Mouse (Mus musculus) limb, embryonic 15.5 days (tissue): ENCODE data around the gene Ulk1. TPM values are rescaled to one million over a fixed set of nuclear protein-coding genes. Genes with fewer than 3 reads are reported as not detected.
A peak's percentile ranks its signal among the peaks of the same experiment; 100 is the strongest.
"Not testable (repeated sequence)": the region's sequence is repeated elsewhere in the genome, so short reads cannot be mapped to it uniquely, and the experiment has no call there.

Experiments used
- ATAC-seq: fragments of 200-750 bp; cut with Nextera tagmentation; 2 replicates; pipeline ENCODE4 v1.8.0; 2017; ENCODE audit warnings: low read depth, moderate TSS enrichment; ENCODE audit not compliant: insufficient number of reproducible peaks, low FRiP score, low TSS enrichment
- H3K27ac ChIP-seq: fragments of 300-500 bp; sonication (generic); 2 replicates; pipeline ENCODE4 v1.5.1; 2015; ENCODE audit warnings: moderate library complexity, mild to moderate bottlenecking, inconsistent platforms
- H3K27me3 ChIP-seq: fragments of 300-500 bp; sonication (generic); 2 replicates; pipeline ENCODE4 v1.6.1; 2015; ENCODE audit warnings: inconsistent platforms
- H3K36me3 ChIP-seq: fragments of 300-500 bp; sonication (generic); 2 replicates; pipeline ENCODE4 v1.6.1; 2015; ENCODE audit warnings: inconsistent platforms
- H3K4me1 ChIP-seq: fragments of 300-500 bp; sonication (generic); 2 replicates; pipeline ENCODE4 v1.6.1; 2015; ENCODE audit warnings: inconsistent platforms
- H3K4me2 ChIP-seq: fragments of 300-500 bp; sonication (generic); 2 replicates; pipeline ENCODE4 v1.6.1; 2015; ENCODE audit warnings: mild to moderate bottlenecking, inconsistent platforms
- H3K4me3 ChIP-seq: fragments of 300-500 bp; sonication (generic); 2 replicates; pipeline ENCODE4 v1.5.1; 2015; ENCODE audit warnings: mild to moderate bottlenecking, inconsistent platforms
- H3K9ac ChIP-seq: fragments of 300-500 bp; sonication (generic); 2 replicates; pipeline ENCODE4 v1.6.1; 2015; ENCODE audit warnings: inconsistent platforms
- H3K9me3 ChIP-seq: fragments of 300-500 bp; sonication (generic); 2 replicates; pipeline ENCODE4 v1.6.1; 2016; ENCODE audit warnings: inconsistent platforms
- WGBS: fragments of 180-500 bp; shearing (Covaris S2); methylation state at CpG from one replicate; pipeline ENCODE4 v1.1.7; 2015; 5-methylcytosine and 5-hydroxymethylcytosine counted together
- polyA plus RNA-seq: library from polyadenylated mRNA; unstranded; fragments of >200 nt; fragmentation: Nextera tagmentation; extraction: Ambion mirVana; gene quantifications from 2 replicates; pipeline ENCODE4 v1.2.1, GENCODE M21; 2015

Ulk1 gene
- polyA plus RNA-seq, 1 experiment from 2014 or later: 17.6 TPM

GRCm38 (mm10) chr5:110779276-110779997, 30.5 kb downstream of the Ulk1 start:
- peak overlapping the region; percentile 74 for H3K4me3 ChIP-seq
- peak overlapping the region; percentile 79 for H3K4me2 ChIP-seq
- peak overlapping the region; percentile 68 for H3K9ac ChIP-seq
- H3K9me3 ChIP-seq: no peaks in the 10 kb centered on the region
- ATAC-seq: no peak
- H3K27ac ChIP-seq: no peak overlapping the region
- 17% methylated on average over 15 of the region's 15 CpGs for WGBS
- H3K4me1 ChIP-seq: peaks cover 18% of the 10 kb centered on the region
- H3K27me3 ChIP-seq: no peaks in the 10 kb centered on the region
- H3K36me3 ChIP-seq: peaks cover 44% of the 10 kb centered on the region

GRCm38 (mm10) chr5:110778263-110778662, 31.6 kb downstream of the Ulk1 start:
- peaks cover 51% of the 10 kb centered on the region for H3K36me3 ChIP-seq
- H3K4me1 ChIP-seq: peaks cover 18% of the 10 kb centered on the region
- 87% methylated on average over 12 of the region's 12 CpGs for WGBS
- no peaks in the 10 kb centered on the region for H3K9me3 ChIP-seq
- ATAC-seq: no peak
- H3K27me3 ChIP-seq: no peaks in the 10 kb centered on the region
- no peak overlapping the region for H3K4me2 ChIP-seq
- H3K4me3 ChIP-seq: no peak overlapping the region
- no peak overlapping the region for H3K9ac ChIP-seq
- no peak overlapping the region for H3K27ac ChIP-seq

- Histone ChIP-seq H3K9ac (no peak overlapping the region), H3K9me3 (no peaks in the 10 kb centered on the region), H3K36me3 (peaks cover 59% of the 10 kb centered on the region), H3K4me2 (no peak overlapping the region), H3K4me3 (no peak overlapping the region), H3K27me3 (no peaks in the 10 kb centered on the region), H3K27ac (no peak overlapping the region), H3K4me1 (peaks cover 17% of the 10 kb centered on the region)
- WGBS: 94% methylated on average over 2 of the region's 2 CpGs
- ATAC-seq: no peak
These were observed 33.8 kb downstream of the Ulk1 start for GRCm38 (mm10) chr5:110776141-110776540.

GRCm38 (mm10) chr5:110774511-110774910, 35.4 kb downstream of the Ulk1 start:
- Histone ChIP-seq H3K4me1 (peaks cover 7% of the 10 kb centered on the region), H3K9ac (no peak overlapping the region), H3K36me3 (peaks cover 59% of the 10 kb centered on the region), H3K27ac (no peak overlapping the region), H3K9me3 (no peaks in the 10 kb centered on the region), H3K4me3 (no peak overlapping the region), H3K27me3 (no peaks in the 10 kb centered on the region), H3K4me2 (no peak overlapping the region)
- 94% methylated on average over 11 of the region's 11 CpGs for WGBS
- no peak for ATAC-seq

- H3K4me2 ChIP-seq, H3K27me3 ChIP-seq, ATAC-seq, H3K9ac ChIP-seq, H3K9me3 ChIP-seq, H3K27ac ChIP-seq, H3K4me3 ChIP-seq: not testable (repeated sequence)
- Histone ChIP-seq H3K4me1 (peaks cover 14% of the 10 kb centered on the region), H3K36me3 (peaks cover 53% of the 10 kb centered on the region)
- 94% methylated on average over 10 of the region's 10 CpGs for WGBS
These were observed 37.0 kb downstream of the Ulk1 start for GRCm38 (mm10) chr5:110772945-110773344.

- peak; percentile 98 for ATAC-seq
- under 1% methylated on average over 77 of the region's 83 CpGs for WGBS
These were observed 39.3 kb downstream of the Ulk1 start, which contains the start of gene Ep400 for GRCm38 (mm10) chr5:110770448-110771158. Gene Ep400 (minus strand): TSS chr5:110770717.

GRCm38 (mm10) chr5:110770031-110770445, 39.9 kb downstream of the Ulk1 start:
- Histone ChIP-seq H3K36me3 (peaks cover 25% of the 10 kb centered on the region), H3K27me3 (no peaks in the 10 kb centered on the region), H3K9ac (peak overlapping the region; percentile 85), H3K4me3 (peak overlapping the region; percentile 95), H3K4me2 (peak overlapping the region; percentile 60), H3K9me3 (no peaks in the 10 kb centered on the region), H3K27ac (peak overlapping the region; percentile 95), H3K4me1 (peaks cover 14% of the 10 kb centered on the region)
- ATAC-seq: peak; percentile 36
- WGBS: 0% methylated on average over 55 of the region's 58 CpGs

More at GRCm38 (mm10) chr5:110770448-110771158, 39.3 kb downstream of the Ulk1 start, which contains the start of gene Ep400:
- H3K4me1 ChIP-seq: peaks cover 14% of the 10 kb centered on the region
- peak within 1 kb of the TSS; percentile 95 for H3K4me3 ChIP-seq
- H3K4me2 ChIP-seq: peak within 1 kb of the TSS; percentile 60
- H3K36me3 ChIP-seq: peaks cover 31% of the 10 kb centered on the region
- peak within 1 kb of the TSS; percentile 85 for H3K9ac ChIP-seq
- H3K27me3 ChIP-seq: no peaks in the 10 kb centered on the region
- H3K9me3 ChIP-seq: no peaks in the 10 kb centered on the region
- peak within 1 kb of the TSS; percentile 95 for H3K27ac ChIP-seq

- Histone ChIP-seq H3K4me2 (peak overlapping the region; percentile 60), H3K9ac (peak overlapping the region; percentile 85), H3K9me3 (no peaks in the 10 kb centered on the region), H3K27me3 (no peaks in the 10 kb centered on the region), H3K27ac (no peak overlapping the region), H3K4me3 (peak overlapping the region; percentile 95), H3K4me1 (peaks cover 14% of the 10 kb centered on the region), H3K36me3 (peaks cover 18% of the 10 kb centered on the region)
- WGBS: 45% methylated on average over 4 of the region's 4 CpGs
- no peak for ATAC-seq
These were observed 40.6 kb downstream of the Ulk1 start for GRCm38 (mm10) chr5:110769272-110769671.

GRCm38 (mm10) chr5:110763890-110764289, 46.0 kb downstream of the Ulk1 start:
- Histone ChIP-seq H3K4me1 (peaks cover 8% of the 10 kb centered on the region), H3K9ac (no peak overlapping the region), H3K4me2 (no peak overlapping the region), H3K27ac (no peak overlapping the region), H3K9me3 (no peaks in the 10 kb centered on the region), H3K27me3 (no peaks in the 10 kb centered on the region), H3K36me3 (no peaks in the 10 kb centered on the region), H3K4me3 (no peak overlapping the region)
- ATAC-seq: no peak
- 93% methylated on average over 8 of the region's 8 CpGs for WGBS

GRCm38 (mm10) chr5:110745021-110745420, 64.9 kb downstream of the Ulk1 start:
- Histone ChIP-seq H3K9ac (no peak overlapping the region), H3K4me2 (no peak overlapping the region), H3K9me3 (no peaks in the 10 kb centered on the region), H3K27me3 (no peaks in the 10 kb centered on the region), H3K27ac (no peak overlapping the region), H3K4me3 (no peak overlapping the region), H3K4me1 (no peaks in the 10 kb centered on the region), H3K36me3 (peaks cover 15% of the 10 kb centered on the region; the same call in 1 of the 2 replicates)
- ATAC-seq: no peak
- 87% methylated on average over 1 of the region's 1 CpGs for WGBS

GRCm38 (mm10) chr5:110739496-110740275, 70.2 kb downstream of the Ulk1 start:
- Histone ChIP-seq H3K36me3 (peaks cover 41% of the 10 kb centered on the region), H3K4me1 (no peaks in the 10 kb centered on the region), H3K4me2 (no peak overlapping the region), H3K27ac (no peak overlapping the region), H3K4me3 (no peak overlapping the region), H3K9ac (no peak overlapping the region), H3K9me3 (no peaks in the 10 kb centered on the region), H3K27me3 (no peaks in the 10 kb centered on the region)
- 94% methylated on average over 7 of the region's 7 CpGs for WGBS
- no peak for ATAC-seq
